Mouse (Mus musculus) lung, embryonic 14.5 days (tissue): ENCODE data around the gene Ass1. TPM values are rescaled to one million over a fixed set of nuclear protein-coding genes. Genes with fewer than 3 reads are reported as not detected.

ENCODE experiments used
- ATAC-seq: fragments of 200-750 bp; cut with Nextera tagmentation; 2 replicates; pipeline ENCODE4 v1.8.0; 2017; ENCODE audit warnings: mild to moderate bottlenecking, moderate TSS enrichment, moderate library complexity; ENCODE audit not compliant: insufficient read depth
- DNase-seq: peaks from one replicate; pipeline ENCODE4 v3.0.0-alpha.2; 2015
- H3K27ac ChIP-seq: fragments of 300-500 bp; sonication (generic); 2 replicates; pipeline ENCODE4 v1.5.1; 2014; ENCODE audit warnings: low read depth, mild to moderate bottlenecking, moderate library complexity
- H3K27me3 ChIP-seq: fragments of 300-500 bp; sonication (generic); 2 replicates; pipeline ENCODE4 v1.6.1; 2014; ENCODE audit warnings: low read length, control low read depth; ENCODE audit not compliant: insufficient read depth
- H3K36me3 ChIP-seq: fragments of 300-500 bp; sonication (generic); 2 replicates; pipeline ENCODE4 v1.6.1; 2014; ENCODE audit warnings: control low read depth; ENCODE audit not compliant: insufficient read depth
- H3K4me1 ChIP-seq: fragments of 300-500 bp; sonication (generic); 2 replicates; pipeline ENCODE4 v1.6.1; 2014; ENCODE audit warnings: antibody characterized with exemption, control low read depth; ENCODE audit not compliant: insufficient read depth
- H3K4me2 ChIP-seq: fragments of 300-500 bp; sonication (generic); 2 replicates; pipeline ENCODE4 v1.6.1; 2014; ENCODE audit warnings: mild to moderate bottlenecking
- H3K4me3 ChIP-seq: fragments of 300-500 bp; sonication (generic); 2 replicates; pipeline ENCODE4 v1.5.1; 2014; ENCODE audit warnings: low read depth, low read length
- H3K9ac ChIP-seq: fragments of 300-500 bp; sonication (generic); 2 replicates; pipeline ENCODE4 v1.6.1; 2014
- H3K9me3 ChIP-seq: fragments of 300-500 bp; sonication (generic); 2 replicates; pipeline ENCODE4 v1.6.1; 2016; ENCODE audit warnings: low read depth, low read length, control low read depth
- CTCF ChIP-seq: IDR thresholded peaks from 2 replicates; pipeline ENCODE4 v1.5.1; 2016; ENCODE audit warnings: antibody characterized with exemption, low read depth
- WGBS: fragments of 180-500 bp; shearing (Covaris S2); extraction: QIAGEN DNeasy Blood & Tissue Kit; methylation state at CpG from one replicate; pipeline ENCODE4 v1.1.7; 2014; 5-methylcytosine and 5-hydroxymethylcytosine counted together
- polyA plus RNA-seq: library from polyadenylated mRNA; unstranded; fragments of >200 nt; fragmentation: Nextera tagmentation; extraction: Ambion mirVana; gene quantifications from 2 replicates; pipeline ENCODE4 v1.2.1, GENCODE M21; 2014

Gene Ass1
- polyA plus RNA-seq, 1 experiment from 2014 or later, result 9.1 TPM

DNA sequence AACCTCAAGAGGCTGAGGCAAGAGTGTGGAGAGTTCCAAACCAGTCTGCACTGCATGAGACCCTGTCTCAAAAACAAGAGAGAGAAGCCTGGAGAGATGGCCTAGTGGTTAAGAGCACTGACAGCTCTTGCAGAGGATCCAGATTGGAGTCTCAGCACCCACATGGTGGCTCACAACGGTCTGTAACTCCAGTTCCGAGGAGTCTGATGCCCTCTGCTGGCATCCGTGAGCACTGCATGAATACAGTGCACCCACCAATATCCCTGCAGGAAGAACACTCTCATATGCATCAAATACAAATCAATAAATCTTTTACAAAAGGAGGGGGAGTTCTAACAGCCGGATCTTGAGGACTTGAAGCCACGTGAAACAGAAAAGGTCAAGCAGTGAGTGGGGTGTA lies 84.6 kb downstream of the Ass1 start:
- Histone ChIP-seq H3K27ac (no peak overlapping the region), H3K9me3 (no peaks in the 10 kb centered on the region), H3K27me3 (no peaks in the 10 kb centered on the region), H3K9ac (no peak overlapping the region), H3K36me3 (no peaks in the 10 kb centered on the region), H3K4me3 (no peak overlapping the region), H3K4me1 (no peaks in the 10 kb centered on the region), H3K4me2 (no peak overlapping the region)
- DNase-seq, result no peak
- no peak for ATAC-seq
- WGBS, result 79% methylated on average over 5 of the region's 5 CpGs
- peak; percentile 50 for TF ChIP-seq CTCF

Other genes starting within 250 kb of the Ass1 start
- gene Ncs1, start 224.4 kb upstream of the Ass1 start, polyA plus RNA-seq, result 26.5 and 28.6 TPM in 2 replicates
- 1.1 and 1.3 TPM in 2 replicates for gene Hmcn2, start 155.8 kb upstream of the Ass1 start, polyA plus RNA-seq
- 86.2 and 89.5 TPM in 2 replicates for gene Fubp3, start 102.4 kb downstream of the Ass1 start, polyA plus RNA-seq
- gene Prdm12, start 169.8 kb downstream of the Ass1 start, polyA plus RNA-seq, result not detected in 2 replicates
- 65.5 and 70.4 TPM in 2 replicates for gene Exosc2, start 200.5 kb downstream of the Ass1 start, polyA plus RNA-seq
- gene Abl1, start 218.2 kb downstream of the Ass1 start, polyA plus RNA-seq, result 52.6 and 54.4 TPM in 2 replicates